Mouse (Mus musculus): Measurements from ENCODE around the gene Gm20852.
"Not testable (repeated sequence)": the region's sequence is repeated elsewhere in the genome, so short reads cannot be mapped to it uniquely, and the experiment has no call there.

Gene Gm20852

GRCm38 (mm10) chrY:66742023-66742422 is at the start of gene Gm20852:
Gene Gm20852, minus strand, starts transcription at chrY:66742123.
- DNase-seq (ENCODE audit: low read depth, low spot score), result not testable (repeated sequence)
